Mouse (Mus musculus): Measurements from ENCODE around the gene Hoxc11. TPM values are rescaled to one million over a fixed set of nuclear protein-coding genes. Genes with fewer than 3 reads are reported as not detected.

Gene Hoxc11
- total RNA-seq, 2 experiments from 2014 or later = not detected

GRCm38 (mm10) chr15:102963259-102963658 is 9.0 kb downstream of the Hoxc11 start:
- no peak for DNase-seq (ENCODE audit: low spot score in 2 of 2)
- intact Hi-C loops (cut with DNase I) = no loop called here

- DNase-seq (ENCODE audit: low spot score in 2 of 2) = no peak
- intact Hi-C loops (cut with DNase I) = no loop called here
Measured at GRCm38 (mm10) chr15:102963671-102964640, 9.7 kb downstream of the Hoxc11 start.

DNA sequence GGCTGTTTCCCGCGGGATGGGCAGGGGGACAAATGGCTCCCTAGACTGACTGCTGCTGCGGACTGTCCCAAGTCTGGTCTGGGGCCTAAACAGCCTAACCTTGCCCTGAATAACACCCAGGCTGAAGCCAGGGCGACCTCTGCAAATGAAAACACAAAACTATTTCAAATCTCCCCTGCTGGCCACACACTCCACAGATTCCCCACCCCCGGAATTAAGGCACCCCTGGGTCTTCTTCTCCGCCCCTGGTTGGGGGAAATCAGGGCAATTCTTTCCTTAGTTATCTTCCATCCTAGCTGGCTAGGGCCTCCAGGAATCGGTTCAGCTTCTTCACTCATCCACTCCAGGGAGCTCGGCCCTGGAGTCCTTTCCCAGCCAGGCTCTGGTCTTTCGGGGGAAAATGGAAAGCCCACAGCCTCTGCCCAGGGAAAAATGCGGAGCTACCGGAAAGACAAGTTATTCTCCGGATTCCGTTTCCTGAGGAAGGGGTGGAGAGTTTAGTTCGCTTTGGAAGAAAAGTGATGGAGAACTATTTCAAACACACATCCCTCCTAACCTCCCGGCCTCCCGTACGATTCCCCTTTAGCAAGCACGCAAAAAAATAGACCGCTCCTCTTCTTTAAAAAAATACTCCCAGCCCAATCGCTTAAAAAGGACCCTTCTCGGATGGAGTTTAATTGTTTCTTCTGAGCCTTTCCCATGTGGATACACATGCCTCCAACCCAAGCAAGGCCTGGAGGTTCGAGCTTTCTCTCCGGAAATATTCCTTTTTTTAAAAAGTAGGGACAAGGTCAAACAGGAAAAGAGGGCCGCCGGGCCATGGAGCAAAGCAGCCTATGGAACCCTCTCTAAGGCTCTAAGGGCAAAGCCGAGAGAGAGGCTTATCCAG is 11.0 kb downstream of the Hoxc11 start:
- intact Hi-C loops (cut with DNase I) = no loop called here
- DNase-seq (ENCODE audit: low spot score in 2 of 2) = no peak

DNA sequence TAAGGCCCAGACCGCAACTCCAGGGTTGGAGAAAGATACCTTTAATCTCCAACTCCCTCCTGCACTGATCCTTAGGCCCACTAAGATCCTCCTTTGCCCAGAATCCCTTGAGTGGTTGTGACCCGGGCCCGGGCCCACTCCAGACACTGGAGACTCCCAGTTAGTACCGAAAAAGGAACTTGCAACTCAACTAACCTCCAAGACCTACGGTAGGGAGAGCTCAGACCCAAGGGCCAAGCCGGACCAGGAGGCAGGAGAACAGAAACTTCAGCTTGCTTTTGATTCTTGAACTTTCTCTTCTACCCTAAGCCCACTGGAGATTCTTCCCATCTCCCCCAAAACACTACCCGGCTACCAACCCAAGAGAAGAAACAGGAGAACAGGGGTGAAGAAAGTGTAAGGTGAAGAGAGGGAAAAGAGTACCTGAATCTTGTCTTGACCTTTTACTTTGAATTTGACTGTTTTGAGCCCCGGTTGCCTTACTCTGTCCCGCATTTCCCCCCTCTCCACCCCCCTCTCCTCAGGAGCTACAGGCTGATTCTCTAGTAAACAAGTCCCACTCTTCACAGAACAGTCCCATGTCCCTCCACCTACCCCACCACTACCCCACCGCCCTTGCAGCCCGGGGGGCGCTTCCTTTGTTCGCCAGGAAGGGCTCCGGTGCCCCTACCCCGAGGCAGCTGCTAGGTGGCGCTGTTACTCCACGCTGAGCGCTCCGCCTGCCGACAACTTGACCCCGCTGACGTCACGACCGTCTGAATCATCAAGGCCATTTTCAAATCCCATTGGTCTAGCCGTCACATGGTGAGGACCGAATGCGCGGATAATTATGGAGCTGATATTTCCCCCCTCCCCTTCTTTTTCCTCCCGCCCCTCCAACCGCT is 11.9 kb downstream of the Hoxc11 start:
- intact Hi-C loops (cut with DNase I) = no loop called here
- DNase-seq (ENCODE audit: low spot score in 2 of 2) = no peak

DNA sequence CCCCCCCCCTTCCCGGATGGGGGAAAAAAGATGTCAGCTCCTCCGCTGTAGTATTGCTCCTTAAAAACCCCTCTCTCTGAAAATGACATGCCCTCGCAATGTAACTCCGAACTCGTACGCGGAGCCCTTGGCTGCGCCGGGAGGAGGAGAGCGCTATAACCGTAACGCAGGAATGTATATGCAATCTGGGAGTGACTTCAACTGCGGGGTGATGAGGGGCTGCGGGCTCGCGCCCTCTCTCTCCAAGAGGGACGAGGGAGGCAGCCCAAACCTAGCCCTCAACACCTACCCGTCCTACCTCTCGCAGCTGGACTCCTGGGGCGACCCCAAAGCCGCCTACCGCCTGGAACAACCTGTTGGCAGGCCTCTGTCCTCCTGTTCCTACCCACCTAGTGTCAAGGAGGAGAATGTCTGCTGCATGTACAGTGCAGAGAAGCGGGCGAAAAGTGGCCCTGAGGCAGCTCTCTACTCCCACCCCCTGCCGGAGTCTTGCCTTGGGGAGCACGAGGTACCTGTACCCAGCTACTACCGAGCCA is 12.6 kb downstream of the Hoxc11 start, which contains the start of gene Hoxc10:
Gene Hoxc10 (plus strand): TSS at position 21 of the 536 bp plus-strand sequence.
- intact Hi-C loops (cut with DNase I) = no loop called here

DNA sequence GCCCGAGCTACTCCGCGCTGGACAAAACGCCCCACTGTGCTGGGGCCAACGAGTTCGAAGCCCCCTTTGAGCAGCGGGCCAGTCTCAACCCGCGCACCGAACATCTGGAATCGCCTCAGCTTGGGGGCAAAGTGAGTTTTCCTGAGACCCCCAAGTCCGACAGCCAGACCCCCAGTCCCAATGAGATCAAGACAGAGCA is 13.0 kb downstream of the Hoxc11 start, which contains the start of gene Hoxc5:
Gene Hoxc5 (plus strand): TSS at position 132 of the 199 bp plus-strand sequence.
- no peak for DNase-seq (ENCODE audit: low spot score in 2 of 2)
- intact Hi-C loops (cut with DNase I) = no loop called here

More for the DNA sequence above, 12.6 kb downstream of the Hoxc11 start, which contains the start of gene Hoxc10:
- no peak for DNase-seq (ENCODE audit: low spot score in 2 of 2)

- intact Hi-C loops (cut with DNase I) = no loop called here
Measured at GRCm38 (mm10) chr15:102967511-102968397, 13.5 kb downstream of the Hoxc11 start.

GRCm38 (mm10) chr15:102969296-102969695 is 15.1 kb downstream of the Hoxc11 start:
- DNase-seq (ENCODE audit: low spot score in 2 of 2) = no peak
- intact Hi-C loops (cut with DNase I) = no loop called here

More at GRCm38 (mm10) chr15:102967511-102968397, 13.5 kb downstream of the Hoxc11 start:
- DNase-seq (ENCODE audit: low spot score in 2 of 2) = no peak

DNA sequence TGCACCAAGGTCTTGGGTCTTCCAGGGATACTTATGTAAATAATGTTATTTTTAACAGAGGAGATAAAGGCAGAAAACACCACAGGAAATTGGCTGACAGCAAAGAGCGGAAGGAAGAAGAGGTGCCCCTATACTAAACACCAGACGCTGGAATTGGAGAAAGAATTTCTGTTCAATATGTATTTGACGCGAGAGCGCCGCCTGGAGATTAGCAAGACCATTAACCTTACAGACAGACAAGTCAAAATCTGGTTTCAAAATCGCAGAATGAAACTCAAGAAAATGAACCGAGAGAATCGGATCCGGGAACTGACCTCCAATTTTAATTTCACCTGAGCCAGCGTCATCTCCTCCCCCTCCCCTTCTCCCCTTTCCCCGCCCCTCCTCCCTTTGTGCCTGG is 16.5 kb downstream of the Hoxc11 start:
- DNase-seq (ENCODE audit: low spot score in 2 of 2) = no peak
- intact Hi-C loops (cut with DNase I) = loop anchor here (5.0 kb wide), 1 partner anchor 208 kb away; no protein-coding TSS in a partner anchor

DNA sequence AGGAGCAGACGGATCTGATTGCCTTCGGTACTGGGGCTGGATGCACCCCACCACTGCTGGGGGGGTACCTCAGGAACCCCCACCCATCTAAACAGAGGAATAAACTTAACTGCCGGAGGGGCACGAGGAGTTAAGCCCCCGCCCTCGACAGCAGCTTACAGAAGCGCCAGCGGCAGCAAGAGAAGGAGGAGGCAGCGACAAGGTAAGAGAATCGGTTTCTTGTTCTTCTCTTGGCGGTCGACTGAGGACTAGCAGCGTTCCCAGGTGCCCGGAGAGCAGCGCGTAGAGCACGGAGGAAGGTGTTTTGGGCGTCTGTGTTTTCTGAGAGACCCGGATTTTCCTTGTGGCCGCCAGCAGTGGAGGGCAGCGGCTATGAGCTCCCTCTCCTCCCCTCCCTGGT is 18.0 kb downstream of the Hoxc11 start:
- intact Hi-C loops (cut with DNase I) = loop anchor here (5.0 kb wide), 1 partner anchor 210 kb away; no protein-coding TSS in a partner anchor
- DNase-seq (ENCODE audit: low spot score in 2 of 2) = no peak

GRCm38 (mm10) chr15:102972753-102973152 is 18.5 kb downstream of the Hoxc11 start:
- intact Hi-C loops (cut with DNase I) = loop anchor here (5.0 kb wide), 1 partner anchor 210 kb away; no protein-coding TSS in a partner anchor
- DNase-seq (ENCODE audit: low spot score in 2 of 2) = no peak

- intact Hi-C loops (cut with DNase I) = no loop called here
- no peak for DNase-seq (ENCODE audit: low spot score in 2 of 2)
Measured at GRCm38 (mm10) chr15:102975034-102975433, 20.8 kb downstream of the Hoxc11 start.

- no peak for DNase-seq (ENCODE audit: low spot score in 2 of 2)
Measured at GRCm38 (mm10) chr15:102975688-102976111, 21.5 kb downstream of the Hoxc11 start.

DNA sequence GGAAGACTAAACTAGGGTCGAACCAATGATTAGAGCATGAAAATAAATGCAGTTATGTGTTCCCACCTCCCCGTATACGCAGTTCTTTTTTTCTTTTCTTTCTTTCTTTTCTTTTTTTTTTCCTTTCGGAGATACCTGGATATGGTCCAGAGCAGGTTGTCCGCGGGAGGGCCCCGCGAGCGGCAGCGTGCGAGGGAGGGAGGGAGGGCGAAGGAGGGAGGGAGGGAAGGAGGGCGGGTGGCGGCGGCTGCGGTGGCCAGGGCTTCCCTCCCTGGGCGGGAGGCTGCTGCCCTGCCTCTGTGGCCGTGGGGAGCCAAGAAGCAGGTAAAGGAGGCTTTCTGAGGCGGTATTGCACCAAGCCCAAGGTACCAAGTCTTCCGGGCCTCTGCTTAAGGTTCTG is 21.9 kb downstream of the Hoxc11 start, which contains the start of gene Hoxc9:
Gene Hoxc9 (plus strand): TSS at position 269 of the 400 bp plus-strand sequence.
- intact Hi-C loops (cut with DNase I) = no loop called here
- DNase-seq (ENCODE audit: low spot score in 2 of 2) = no peak

More at GRCm38 (mm10) chr15:102975688-102976111, 21.5 kb downstream of the Hoxc11 start:
- intact Hi-C loops (cut with DNase I) = no loop called here

DNA sequence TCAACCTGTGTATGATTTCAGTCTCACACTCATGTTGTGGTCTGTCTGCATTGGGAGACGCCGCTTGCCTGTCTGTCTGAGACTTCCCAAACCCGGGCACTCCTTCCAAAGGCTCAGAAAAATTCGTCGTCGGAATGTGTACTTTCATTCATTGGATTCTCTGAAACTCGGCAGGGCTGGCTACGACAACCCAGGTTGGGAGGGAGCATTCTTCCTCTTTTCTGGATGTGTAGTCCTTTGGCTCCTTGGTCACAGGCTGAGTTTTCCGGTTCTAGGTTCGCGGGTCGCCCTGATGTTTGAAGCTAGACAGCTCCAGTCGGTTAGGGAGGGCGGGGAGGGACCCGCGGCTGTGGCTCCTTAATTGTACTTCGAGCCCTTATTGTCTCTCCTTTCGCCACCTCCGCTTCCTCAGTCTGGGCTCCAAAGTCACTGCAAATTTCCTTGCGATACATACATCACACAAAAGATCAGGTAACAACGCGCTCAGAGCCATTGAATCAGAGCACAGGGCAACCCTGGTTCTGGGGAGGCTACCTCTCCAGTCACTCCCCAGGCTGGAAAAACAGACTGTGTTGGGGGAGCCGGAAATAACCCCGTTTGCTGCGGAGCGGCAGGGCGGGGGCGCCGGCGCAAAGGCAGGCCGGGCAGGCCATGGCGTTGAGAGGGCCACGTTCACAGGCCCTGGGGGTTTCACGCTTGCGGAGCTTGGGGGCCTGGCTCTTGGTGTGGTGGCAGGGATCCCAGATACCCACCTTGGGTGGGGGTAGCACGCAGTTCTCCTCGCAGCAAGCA is 22.6 kb downstream of the Hoxc11 start:
- intact Hi-C loops (cut with DNase I) = no loop called here
- DNase-seq (ENCODE audit: low spot score in 2 of 2) = no peak

GRCm38 (mm10) chr15:102977423-102977974 is 23.3 kb downstream of the Hoxc11 start:
- intact Hi-C loops (cut with DNase I) = no loop called here
- no peak for DNase-seq (ENCODE audit: low spot score in 2 of 2)
